Mouse (Mus musculus) megakaryocyte, embryonic 14.5 days (primary cell): ENCODE results near the gene Gnb3. TPM values are rescaled to one million over a fixed set of nuclear protein-coding genes. Genes with fewer than 3 reads are reported as not detected.
"Not testable (repeated sequence)": the region's sequence is repeated elsewhere in the genome, so short reads cannot be mapped to it uniquely, and the experiment has no call there.

Source experiments
- H3K27me3 ChIP-seq: replicated peaks from 2 replicates; pipeline ENCODE3; 2012; ENCODE audit warnings: inconsistent platforms
- H3K36me3 ChIP-seq: replicated peaks from 2 replicates; pipeline ENCODE3; 2012; ENCODE audit warnings: low read length, inconsistent platforms, mixed read lengths
- H3K4me1 ChIP-seq: 2 replicates; pipeline ENCODE4 v1.6.1; 2012; ENCODE audit warnings: inconsistent platforms
- H3K4me3 ChIP-seq: replicated peaks from 2 replicates; pipeline ENCODE3; 2012; ENCODE audit warnings: moderate library complexity, mild to moderate bottlenecking, inconsistent platforms
- H3K9me3 ChIP-seq: 2 replicates; pipeline ENCODE4 v1.6.1; 2012; ENCODE audit warnings: inconsistent platforms
- FLI1 ChIP-seq: IDR thresholded peaks from 2 replicates; pipeline ENCODE4 v1.6.1; 2012; ENCODE audit warnings: low read length, inconsistent platforms, mixed read lengths
- GATA1 ChIP-seq: IDR thresholded peaks from 3 replicates; pipeline ENCODE4 v1.6.1; 2012; ENCODE audit warnings: mixed read lengths, low read length, inconsistent platforms, borderline replicate concordance
- polyA plus RNA-seq: library from polyadenylated mRNA; stranded (reverse); fragments of >175 nt; gene quantifications from 2 replicates; pipeline ENCODE4 v1.2.3, GENCODE M21; 2012; ENCODE audit warnings: low replicate concordance; ENCODE audit not compliant: insufficient read depth

Gene Gnb3
- polyA plus RNA-seq, 1 experiment: not detected

- TF ChIP-seq FLI1 (no peak), GATA1 (no peak)
- no peaks in the 10 kb centered on the region for H3K27me3 ChIP-seq
- H3K36me3 ChIP-seq: peaks cover 11% of the 10 kb centered on the region
- peak overlapping the region; percentile 92 for H3K4me3 ChIP-seq
- H3K9me3 ChIP-seq: no peaks in the 10 kb centered on the region
- peaks cover 57% of the 10 kb centered on the region for H3K4me1 ChIP-seq
Measured at GRCm38 (mm10) chr6:124805341-124806321, 34.4 kb downstream of the Gnb3 start.

GRCm38 (mm10) chr6:124804341-124804740 is 35.7 kb downstream of the Gnb3 start:
- Histone ChIP-seq H3K4me3 (no peak overlapping the region), H3K4me1 (peaks cover 44% of the 10 kb centered on the region), H3K27me3 (no peaks in the 10 kb centered on the region), H3K36me3 (no peaks in the 10 kb centered on the region), H3K9me3 (no peaks in the 10 kb centered on the region)
- TF ChIP-seq GATA1 (no peak), FLI1 (no peak)

- H3K36me3 ChIP-seq: not testable (repeated sequence)
- peaks cover 38% of the 10 kb centered on the region for H3K4me1 ChIP-seq
Measured at GRCm38 (mm10) chr6:124803691-124804090, 36.4 kb downstream of the Gnb3 start.

GRCm38 (mm10) chr6:124803061-124803460 is 37.0 kb downstream of the Gnb3 start:
- Histone ChIP-seq H3K4me1 (peaks cover 32% of the 10 kb centered on the region), H3K9me3 (no peaks in the 10 kb centered on the region), H3K36me3 (no peaks in the 10 kb centered on the region), H3K27me3 (no peaks in the 10 kb centered on the region), H3K4me3 (no peak overlapping the region)
- TF ChIP-seq FLI1 (no peak), GATA1 (no peak)

More at GRCm38 (mm10) chr6:124803691-124804090, 36.4 kb downstream of the Gnb3 start:
- H3K4me3 ChIP-seq, H3K27me3 ChIP-seq, H3K9me3 ChIP-seq: not testable (repeated sequence)

- H3K36me3 ChIP-seq, H3K27me3 ChIP-seq, H3K9me3 ChIP-seq, H3K4me3 ChIP-seq: not testable (repeated sequence)
- H3K4me1 ChIP-seq: peaks cover 25% of the 10 kb centered on the region
Measured at GRCm38 (mm10) chr6:124802400-124802799, 37.7 kb downstream of the Gnb3 start.

- Histone ChIP-seq H3K36me3 (no peaks in the 10 kb centered on the region), H3K4me3 (no peak overlapping the region), H3K4me1 (no peaks in the 10 kb centered on the region), H3K9me3 (no peaks in the 10 kb centered on the region), H3K27me3 (peaks cover 4% of the 10 kb centered on the region)
- no peak for TF ChIP-seq GATA1
- no peak for TF ChIP-seq FLI1
Measured at GRCm38 (mm10) chr6:124796200-124796599, 43.9 kb downstream of the Gnb3 start.

- no peaks in the 10 kb centered on the region for H3K4me1 ChIP-seq
- H3K27me3 ChIP-seq: peaks cover 4% of the 10 kb centered on the region
- no peak for TF ChIP-seq GATA1
- no peak for TF ChIP-seq FLI1
- no peak overlapping the region for H3K4me3 ChIP-seq
- no peaks in the 10 kb centered on the region for H3K36me3 ChIP-seq
- no peaks in the 10 kb centered on the region for H3K9me3 ChIP-seq
Measured at GRCm38 (mm10) chr6:124795781-124796180, 44.3 kb downstream of the Gnb3 start.

- H3K9me3 ChIP-seq: no peaks in the 10 kb centered on the region
- peaks cover 3% of the 10 kb centered on the region for H3K4me1 ChIP-seq
- no peak overlapping the region for H3K4me3 ChIP-seq
- H3K27me3 ChIP-seq: peaks cover 4% of the 10 kb centered on the region
- H3K36me3 ChIP-seq: no peaks in the 10 kb centered on the region
- TF ChIP-seq GATA1 (no peak), FLI1 (no peak)
Measured at GRCm38 (mm10) chr6:124791911-124792310, 48.2 kb downstream of the Gnb3 start.

- Histone ChIP-seq H3K9me3 (no peaks in the 10 kb centered on the region), H3K27me3 (peaks cover 4% of the 10 kb centered on the region), H3K4me3 (no peak overlapping the region), H3K36me3 (no peaks in the 10 kb centered on the region), H3K4me1 (peaks cover 6% of the 10 kb centered on the region)
- TF ChIP-seq GATA1 (no peak), FLI1 (no peak)
Measured at GRCm38 (mm10) chr6:124790121-124790520, 50.0 kb downstream of the Gnb3 start.

GRCm38 (mm10) chr6:124789519-124789918 is 50.6 kb downstream of the Gnb3 start:
- no peak overlapping the region for H3K4me3 ChIP-seq
- TF ChIP-seq FLI1 (no peak), GATA1 (no peak)

More at GRCm38 (mm10) chr6:124789519-124789918, 50.6 kb downstream of the Gnb3 start:
- Histone ChIP-seq H3K36me3 (no peaks in the 10 kb centered on the region), H3K27me3 (peaks cover 4% of the 10 kb centered on the region), H3K4me1 (peaks cover 6% of the 10 kb centered on the region), H3K9me3 (no peaks in the 10 kb centered on the region)
